Mouse (Mus musculus): Measurements from ENCODE around the gene Ttc23.

The Ttc23 gene

GRCm38 (mm10) chr7:67695906-67696305 lies 48.7 kb downstream of the Ttc23 start:
- no peak for DNase-seq (ENCODE audit: low spot score in 2 of 2)

DNA sequence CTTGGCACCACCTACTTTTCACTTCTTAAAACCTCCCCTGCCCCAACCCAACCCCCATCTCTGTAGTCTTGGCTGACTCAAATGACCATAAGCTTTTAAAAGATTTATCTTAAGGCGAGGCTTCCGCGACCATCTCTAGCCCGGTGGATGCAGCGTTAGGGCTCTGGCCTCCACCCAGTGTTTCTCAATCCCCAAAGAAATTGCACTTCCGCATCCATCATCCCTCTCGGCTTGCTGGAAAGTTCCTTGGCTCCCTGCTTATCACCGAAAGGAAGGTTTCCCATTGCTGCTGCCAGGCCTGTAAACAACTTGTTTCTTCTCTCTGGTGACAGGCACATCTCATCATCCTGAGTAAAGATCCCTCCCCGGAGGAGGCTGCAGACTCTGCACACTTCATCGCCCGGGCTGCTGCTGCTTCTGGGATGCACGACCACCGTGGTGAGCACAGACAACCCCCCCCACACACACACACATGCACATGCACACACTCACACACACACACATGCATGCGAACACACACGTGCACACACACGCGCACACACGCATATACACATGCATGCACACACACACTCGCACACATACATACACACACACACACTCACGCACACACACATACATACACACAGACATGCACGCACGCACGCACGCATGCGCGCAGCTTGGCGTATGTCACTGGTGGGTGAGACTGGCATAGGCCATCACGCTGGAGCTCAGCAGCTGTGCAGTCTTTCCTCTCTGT lies 50.9 kb downstream of the Ttc23 start:
- DNase-seq (ENCODE audit: low spot score in 2 of 2) = peak in 1 of 2 experiments; percentile 65

DNA sequence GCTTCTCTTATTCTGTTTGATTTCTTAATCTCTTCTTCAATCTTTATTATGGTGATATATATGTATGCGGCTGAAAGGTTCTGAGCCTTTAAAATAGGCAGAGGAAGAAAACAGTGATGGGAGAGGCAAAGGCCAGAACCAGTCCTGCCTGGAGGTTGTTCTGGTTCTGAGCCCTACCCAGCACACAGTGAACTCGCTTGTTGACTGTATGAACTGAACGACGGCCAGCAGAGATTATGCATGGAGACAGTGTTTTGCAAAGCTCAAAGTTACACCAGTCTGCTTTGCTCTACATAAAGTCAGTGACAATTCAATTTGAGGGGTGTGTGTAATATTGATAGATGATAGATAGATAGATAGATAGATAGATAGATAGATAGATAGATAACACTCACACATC lies 52.1 kb downstream of the Ttc23 start:
- DNase-seq (ENCODE audit: low spot score in 2 of 2) = peak; percentile 31 to 43

GRCm38 (mm10) chr7:67700846-67701245 lies 53.6 kb downstream of the Ttc23 start:
- DNase-seq (ENCODE audit: low spot score in 2 of 2) = peak in 1 of 2 experiments; percentile 36

GRCm38 (mm10) chr7:67701252-67701914 lies 54.2 kb downstream of the Ttc23 start:
- no peak for DNase-seq (ENCODE audit: low spot score in 2 of 2)

- no peak for DNase-seq (ENCODE audit: low spot score in 2 of 2)
Observed at GRCm38 (mm10) chr7:67708160-67708559, 61.0 kb downstream of the Ttc23 start.

GRCm38 (mm10) chr7:67710216-67710615 lies 63.0 kb downstream of the Ttc23 start:
- no peak for DNase-seq (ENCODE audit: low spot score in 2 of 2)

DNA sequence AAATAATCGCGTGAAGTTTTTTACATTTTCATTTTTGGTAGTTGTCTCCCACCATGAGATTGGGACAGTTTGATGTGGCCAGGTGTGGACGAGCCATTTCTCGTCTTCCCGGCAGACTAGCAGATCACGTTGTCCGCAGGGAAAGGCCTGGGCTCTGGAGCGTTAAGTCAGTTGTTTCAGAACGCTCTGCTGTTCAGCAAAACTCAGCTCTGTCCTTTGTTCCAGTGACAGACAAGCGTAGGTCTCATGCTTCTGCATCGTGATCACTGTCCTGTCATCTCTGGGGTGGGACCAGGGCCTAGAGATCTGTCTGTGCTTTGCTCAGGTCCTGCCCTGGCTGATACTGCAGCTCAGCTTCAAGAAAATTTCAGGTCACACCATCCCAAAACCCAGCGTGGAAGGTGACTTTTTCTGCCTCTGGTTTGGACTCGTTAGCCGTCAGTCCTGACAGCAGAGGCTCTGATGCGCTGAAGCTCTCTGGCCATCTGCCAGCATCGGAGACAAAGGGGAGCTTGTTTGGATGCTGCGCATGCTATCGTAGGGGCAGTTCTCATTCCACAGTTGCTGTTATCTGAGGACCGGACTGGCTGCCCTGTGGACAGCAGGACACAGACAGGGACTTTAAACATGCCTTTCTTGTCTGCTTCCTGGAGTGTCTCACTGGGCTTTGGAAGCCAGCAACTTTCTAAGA lies 66.8 kb downstream of the Ttc23 start:
- no peak for DNase-seq (ENCODE audit: low spot score in 2 of 2)

- no peak for DNase-seq (ENCODE audit: low spot score in 2 of 2)
Observed at GRCm38 (mm10) chr7:67715176-67715575, 68.0 kb downstream of the Ttc23 start.

DNA sequence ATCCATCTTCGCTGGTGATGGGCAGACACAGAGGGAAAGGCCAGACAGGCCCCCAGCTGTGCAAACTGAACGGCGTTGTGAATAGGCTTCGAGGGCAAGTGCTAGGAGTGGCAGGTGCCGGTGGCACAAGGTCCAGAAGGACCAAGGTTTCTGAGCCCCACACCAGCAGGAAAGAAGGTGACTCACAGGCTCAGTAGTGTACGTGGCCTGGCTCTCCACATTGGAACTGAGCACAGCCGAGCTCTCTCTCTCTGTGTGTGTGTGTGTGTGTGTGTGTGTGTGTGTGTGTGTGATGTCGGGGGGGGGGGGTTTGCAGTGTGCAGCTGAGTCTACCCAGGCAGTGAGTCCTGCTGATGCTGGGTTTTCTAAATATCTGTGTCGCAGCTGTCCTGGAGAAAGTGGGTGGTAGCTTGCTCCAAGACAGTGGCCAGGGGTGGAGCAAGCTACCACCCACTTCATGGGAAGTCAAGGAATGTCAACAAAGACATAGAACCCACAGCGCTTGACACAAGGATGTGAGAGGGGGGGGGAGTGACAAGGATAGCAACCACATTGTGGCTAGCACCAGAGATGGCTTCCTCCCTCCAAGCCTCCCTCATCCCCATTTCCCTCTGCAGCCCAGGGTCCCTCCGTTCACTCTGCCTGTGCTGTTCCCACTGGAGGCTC lies 69.1 kb downstream of the Ttc23 start:
- no peak for DNase-seq (ENCODE audit: low spot score in 2 of 2)

DNA sequence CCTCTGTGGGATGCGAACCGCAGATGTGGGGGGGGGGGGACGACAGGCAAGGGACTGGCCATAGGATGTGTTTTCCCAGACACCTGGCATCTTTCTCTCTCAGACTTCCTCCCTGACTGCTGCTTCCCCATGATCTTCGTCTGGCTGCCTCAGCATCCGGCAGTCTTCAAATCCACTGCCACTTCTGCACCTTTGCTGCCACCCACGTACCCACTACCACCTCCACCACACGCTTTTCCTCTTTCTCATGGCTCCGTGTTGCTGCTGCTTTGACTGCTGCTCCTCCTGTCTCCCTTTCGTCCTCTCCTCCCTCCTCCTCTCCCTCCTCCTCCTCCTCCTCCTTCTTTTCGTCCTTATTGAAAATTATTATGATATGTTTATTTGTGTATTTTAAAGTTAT lies 69.7 kb downstream of the Ttc23 start:
- DNase-seq (ENCODE audit: low spot score in 2 of 2) = no peak

GRCm38 (mm10) chr7:67717520-67717919 lies 70.3 kb downstream of the Ttc23 start:
- no peak for DNase-seq (ENCODE audit: low spot score in 2 of 2)

DNA sequence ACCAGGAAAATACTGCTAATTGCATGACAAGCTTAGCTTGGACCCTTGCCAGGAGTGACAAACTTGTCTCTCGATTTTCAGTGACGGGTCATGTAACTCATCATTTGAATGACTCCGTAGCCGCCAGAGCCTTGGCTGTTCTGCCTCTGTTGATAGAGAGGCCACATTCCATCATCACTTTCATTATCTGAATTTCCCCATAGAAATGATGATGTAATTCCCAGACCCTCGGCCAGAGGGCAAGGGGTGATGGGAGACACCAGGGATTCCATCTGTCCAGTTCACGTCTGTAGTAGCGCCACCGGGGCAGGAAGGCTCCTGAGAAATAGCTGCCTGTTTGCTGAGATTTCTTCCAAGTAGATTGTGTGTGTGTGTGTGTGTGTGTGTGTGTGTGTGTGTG lies 71.6 kb downstream of the Ttc23 start:
- no peak for DNase-seq (ENCODE audit: low spot score in 2 of 2)

DNA sequence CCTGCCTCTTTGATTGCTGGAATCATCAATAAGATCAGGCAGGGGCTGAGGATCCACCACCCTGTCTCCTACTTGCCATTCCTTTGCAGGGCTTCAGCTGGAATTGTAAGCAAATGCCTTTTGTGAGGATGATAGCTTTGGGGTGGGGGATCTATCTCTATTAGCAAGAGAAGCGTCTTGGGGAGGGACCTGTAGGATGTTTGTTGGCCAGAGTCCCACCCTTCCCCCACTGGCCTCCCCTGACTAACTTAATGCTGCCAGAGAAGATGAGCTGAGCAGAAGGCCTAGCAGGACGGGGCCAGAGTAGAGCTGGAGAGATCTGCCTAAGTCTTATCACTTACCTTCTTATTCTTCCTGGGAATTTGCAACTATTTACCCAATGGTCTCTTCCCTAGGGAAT lies 75.0 kb downstream of the Ttc23 start:
- DNase-seq (ENCODE audit: low spot score in 2 of 2) = no peak

GRCm38 (mm10) chr7:67724536-67724935 lies 77.3 kb downstream of the Ttc23 start:
- no peak for DNase-seq (ENCODE audit: low spot score in 2 of 2)

DNA sequence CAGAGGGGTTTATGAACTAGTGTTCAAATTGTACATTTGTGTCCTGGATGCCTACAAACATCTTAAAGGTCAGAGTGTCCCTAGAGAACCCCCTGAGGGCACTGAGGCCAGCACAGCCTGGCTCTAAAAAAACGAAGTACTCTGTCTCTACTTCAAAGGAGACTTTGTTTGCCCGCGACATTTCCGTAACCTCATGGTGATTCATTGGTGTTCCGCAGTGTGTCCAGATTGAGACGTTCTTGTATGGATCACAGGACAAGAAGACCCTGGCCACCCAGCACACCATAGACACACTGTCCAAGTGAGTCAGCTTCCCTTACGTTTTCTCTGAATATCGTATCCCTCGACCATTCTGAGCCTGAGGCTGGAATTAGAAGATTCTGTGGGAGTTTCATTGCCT lies 77.8 kb downstream of the Ttc23 start:
- DNase-seq (ENCODE audit: low spot score in 2 of 2) = no peak

DNA sequence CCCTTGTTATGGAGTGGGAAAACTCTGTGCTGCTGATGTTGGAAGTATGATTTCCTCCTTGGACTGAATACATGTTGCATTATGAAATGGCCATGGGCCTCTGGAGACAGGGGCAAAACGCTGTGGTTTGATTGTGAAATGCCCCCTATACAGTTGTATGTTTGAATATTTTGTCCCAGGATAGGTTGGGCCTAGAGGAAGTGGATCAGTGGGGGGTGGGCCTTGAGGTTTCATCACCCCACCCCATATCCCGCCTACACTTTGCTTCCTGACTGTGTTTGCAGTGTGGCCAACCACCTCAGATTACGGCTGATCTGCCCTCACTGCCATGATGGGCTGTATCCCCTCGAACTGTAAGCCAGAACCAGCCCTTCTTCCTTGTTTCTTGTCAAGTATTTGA lies 81.0 kb downstream of the Ttc23 start:
- DNase-seq (ENCODE audit: low spot score in 2 of 2) = no peak

- DNase-seq (ENCODE audit: low spot score in 2 of 2) = no peak
Observed at GRCm38 (mm10) chr7:67728809-67729208, 81.6 kb downstream of the Ttc23 start.

DNA sequence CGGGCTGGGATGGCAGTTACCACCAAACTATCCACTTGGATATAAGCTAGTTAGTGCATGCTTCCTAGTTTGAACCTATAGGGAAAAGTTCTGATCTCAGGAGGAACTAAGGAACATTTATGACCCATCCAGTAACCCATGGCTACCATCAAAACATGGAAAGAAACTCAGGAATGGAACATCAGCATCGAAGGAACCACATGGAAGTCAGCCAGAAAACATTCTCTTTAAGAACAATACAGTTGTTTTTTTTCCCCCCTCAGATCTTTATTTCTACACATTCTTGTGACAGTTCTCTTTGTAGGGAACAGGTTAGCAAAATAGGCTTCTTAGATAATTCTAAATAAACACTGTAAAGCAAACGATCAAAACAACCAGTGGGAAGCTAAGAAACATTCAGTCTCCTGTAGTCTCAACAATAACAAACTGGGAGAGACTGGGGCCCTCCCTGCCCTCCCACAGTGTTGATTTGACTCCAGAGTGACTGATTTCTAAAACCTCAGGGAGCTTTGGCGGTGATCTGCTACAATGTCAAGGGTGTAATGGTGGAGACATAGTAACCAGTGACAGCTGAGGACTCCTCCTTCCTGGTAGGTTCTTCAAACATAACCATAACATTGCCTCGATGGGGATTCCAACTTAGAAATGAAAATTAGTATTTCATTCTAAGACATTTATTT lies 83.4 kb downstream of the Ttc23 start:
- DNase-seq (ENCODE audit: low spot score in 2 of 2) = no peak

- DNase-seq (ENCODE audit: low spot score in 2 of 2) = no peak
Observed at GRCm38 (mm10) chr7:67732276-67732675, 85.1 kb downstream of the Ttc23 start.

GRCm38 (mm10) chr7:67740382-67740781 lies 93.2 kb downstream of the Ttc23 start:
- no peak for DNase-seq (ENCODE audit: low spot score in 2 of 2)

DNA sequence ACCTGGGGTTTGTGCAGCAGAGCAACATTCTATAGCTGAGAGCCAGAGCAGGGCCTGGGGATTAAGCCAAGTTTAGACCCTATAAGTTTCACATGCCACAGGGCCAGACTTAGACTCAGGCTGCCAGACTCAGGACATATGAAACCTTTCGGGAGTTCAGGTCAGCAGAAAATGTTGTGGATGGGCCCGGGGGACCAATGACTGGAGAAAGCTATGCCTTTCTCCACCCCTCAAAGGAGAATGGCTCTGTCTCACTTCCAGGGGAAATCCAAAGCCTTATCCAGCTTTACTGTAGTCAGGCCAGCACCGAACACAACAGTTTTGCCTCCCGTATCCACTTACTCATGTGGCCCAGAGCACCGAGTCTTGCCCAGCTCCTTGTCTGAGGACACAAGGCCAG lies 93.6 kb downstream of the Ttc23 start:
- no peak for DNase-seq (ENCODE audit: low spot score in 2 of 2)
